Mouse (Mus musculus) stomach, embryonic 14.5 days (tissue): ENCODE results near the gene Cyp1a1. TPM values are rescaled to one million over a fixed set of nuclear protein-coding genes. Genes with fewer than 3 reads are reported as not detected.

ENCODE experiments used
- ATAC-seq: fragments of 200-750 bp; cut with Nextera tagmentation; 2 replicates; pipeline ENCODE4 v1.8.0; 2017; ENCODE audit warnings: low read depth, moderate TSS enrichment; ENCODE audit not compliant: insufficient number of reproducible peaks, insufficient read depth, low FRiP score
- H3K27ac ChIP-seq: fragments of 300-500 bp; sonication (generic); 2 replicates; pipeline ENCODE4 v1.5.1; 2014; ENCODE audit warnings: mild to moderate bottlenecking, low read length, moderate library complexity, mixed read lengths
- H3K27me3 ChIP-seq: fragments of 300-500 bp; sonication (generic); 2 replicates; pipeline ENCODE4 v1.6.1; 2014; ENCODE audit warnings: low read length, control low read depth, mixed read lengths; ENCODE audit not compliant: control insufficient read depth, insufficient read depth
- H3K36me3 ChIP-seq: fragments of 300-500 bp; sonication (generic); 2 replicates; pipeline ENCODE4 v1.6.1; 2014; ENCODE audit warnings: mild to moderate bottlenecking, control low read depth, low read length, moderate library complexity, mixed read lengths; ENCODE audit not compliant: control insufficient read depth, insufficient read depth
- H3K4me1 ChIP-seq: fragments of 300-500 bp; sonication (generic); 2 replicates; pipeline ENCODE4 v1.6.1; 2014; ENCODE audit warnings: low read length, control low read depth, mixed read lengths; ENCODE audit not compliant: control insufficient read depth, insufficient read depth
- H3K4me2 ChIP-seq: fragments of 300-500 bp; sonication (generic); replicated peaks from 2 replicates; pipeline ENCODE4 v1.6.1; 2014; ENCODE audit warnings: low read depth, low read length, control low read depth
- H3K4me3 ChIP-seq: fragments of 300-500 bp; sonication (generic); 2 replicates; pipeline ENCODE4 v1.5.1; 2014; ENCODE audit warnings: low read depth, low read length, control low read depth
- H3K9ac ChIP-seq: fragments of 300-500 bp; sonication (generic); replicated peaks from 2 replicates; pipeline ENCODE4 v1.6.1; 2014; ENCODE audit warnings: low read depth, mild to moderate bottlenecking, control low read depth, low read length, moderate library complexity, mixed read lengths
- H3K9me3 ChIP-seq: fragments of 300-500 bp; sonication (generic); 2 replicates; pipeline ENCODE4 v1.6.1; 2016; ENCODE audit warnings: low read depth, low read length, control low read depth; ENCODE audit not compliant: control insufficient read depth
- WGBS: fragments of 180-500 bp; shearing (Covaris S2); extraction: QIAGEN DNeasy Blood & Tissue Kit; methylation state at CpG from one replicate; pipeline ENCODE4 v1.1.7; 2014; 5-methylcytosine and 5-hydroxymethylcytosine counted together
- polyA plus RNA-seq: library from polyadenylated mRNA; unstranded; fragments of >200 nt; fragmentation: Nextera tagmentation; extraction: Ambion mirVana; gene quantifications from 2 replicates; pipeline ENCODE4 v1.2.1, GENCODE M21; 2014

Cyp1a1 gene
- not detected in 2 replicates for polyA plus RNA-seq

DNA sequence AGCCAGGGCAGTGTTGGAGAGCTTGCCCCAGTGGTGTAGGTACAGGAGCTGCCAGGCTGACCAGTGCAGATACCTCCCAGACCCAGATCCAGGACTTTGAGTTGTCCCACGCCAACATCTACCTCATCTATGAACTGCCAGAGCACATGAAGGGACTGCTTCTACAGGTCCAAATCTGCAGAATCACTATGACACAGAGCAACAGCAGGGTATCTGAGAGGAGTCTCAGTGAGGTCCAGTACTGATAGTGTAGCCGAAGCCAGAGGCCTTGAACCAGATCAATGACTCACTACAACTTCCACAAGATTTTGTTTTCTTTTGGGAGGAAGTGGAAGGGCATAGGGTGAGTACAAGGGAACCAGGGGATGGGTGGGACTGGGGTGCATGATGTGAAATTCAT lies at the start of gene Cyp1a1:
Gene Cyp1a1 (plus strand): TSS at position 178 of the 400 bp plus-strand sequence.
- Histone ChIP-seq H3K4me1 (no peaks in the 10 kb centered on the region), H3K9me3 (no peaks in the 10 kb centered on the region), H3K9ac (no peak within 1 kb of the TSS), H3K27ac (no peak within 1 kb of the TSS), H3K27me3 (no peaks in the 10 kb centered on the region), H3K36me3 (no peaks in the 10 kb centered on the region), H3K4me2 (no peak within 1 kb of the TSS), H3K4me3 (no peak within 1 kb of the TSS)
- no peak for ATAC-seq
- 82% methylated on average over 2 of the region's 2 CpGs for WGBS

DNA sequence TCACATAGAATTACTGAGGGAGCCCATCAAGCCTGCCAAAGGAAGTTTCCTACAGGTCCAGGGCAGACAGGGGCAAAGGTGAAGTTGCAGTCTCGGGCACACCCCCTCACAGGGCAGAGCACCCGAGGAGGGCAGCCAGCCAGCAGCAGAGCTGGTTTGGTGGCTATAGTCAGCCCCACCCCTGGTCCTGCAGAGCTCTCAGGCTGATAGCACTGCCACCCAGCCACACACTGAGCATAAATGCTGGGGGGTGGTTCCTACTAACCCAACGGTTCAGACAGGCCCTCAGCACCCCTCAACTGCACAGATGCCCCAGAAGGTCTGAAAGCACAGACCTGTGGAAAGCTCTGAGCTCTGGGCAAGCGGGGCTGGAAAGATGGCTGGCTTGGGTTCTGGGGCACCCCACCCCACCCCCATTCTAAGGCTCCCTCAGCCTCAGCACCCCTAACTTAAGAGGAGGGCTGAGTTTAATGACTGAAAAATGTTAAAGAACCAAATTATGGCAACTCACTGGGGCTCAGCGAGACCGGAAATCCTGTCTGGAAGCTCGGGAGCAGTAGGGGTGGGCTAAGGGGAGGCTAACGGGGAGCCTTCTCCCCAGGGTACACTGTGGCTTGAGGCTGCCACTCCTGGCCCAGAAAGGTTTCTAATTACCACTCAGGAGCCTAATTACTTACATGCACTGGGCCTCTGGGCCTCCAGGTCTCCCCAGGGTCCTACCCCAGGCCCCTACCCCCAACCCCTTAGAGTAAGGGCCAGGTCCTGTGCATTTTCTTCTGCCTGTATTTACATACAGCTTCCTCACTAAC lies 48.9 kb upstream of the Cyp1a1 start:
- Histone ChIP-seq H3K27me3 (no peaks in the 10 kb centered on the region), H3K4me3 (no peak overlapping the region), H3K9me3 (no peaks in the 10 kb centered on the region), H3K4me2 (peak overlapping the region; percentile 41), H3K9ac (peak overlapping the region; percentile 28; the same call in 1 of the 2 replicates), H3K27ac (peak overlapping the region; percentile 87), H3K4me1 (peaks cover 68% of the 10 kb centered on the region), H3K36me3 (no peaks in the 10 kb centered on the region)
- peak; percentile 75 for ATAC-seq
- whole genome bisulfite sequencing = 35% methylated on average over 8 of the region's 8 CpGs

DNA sequence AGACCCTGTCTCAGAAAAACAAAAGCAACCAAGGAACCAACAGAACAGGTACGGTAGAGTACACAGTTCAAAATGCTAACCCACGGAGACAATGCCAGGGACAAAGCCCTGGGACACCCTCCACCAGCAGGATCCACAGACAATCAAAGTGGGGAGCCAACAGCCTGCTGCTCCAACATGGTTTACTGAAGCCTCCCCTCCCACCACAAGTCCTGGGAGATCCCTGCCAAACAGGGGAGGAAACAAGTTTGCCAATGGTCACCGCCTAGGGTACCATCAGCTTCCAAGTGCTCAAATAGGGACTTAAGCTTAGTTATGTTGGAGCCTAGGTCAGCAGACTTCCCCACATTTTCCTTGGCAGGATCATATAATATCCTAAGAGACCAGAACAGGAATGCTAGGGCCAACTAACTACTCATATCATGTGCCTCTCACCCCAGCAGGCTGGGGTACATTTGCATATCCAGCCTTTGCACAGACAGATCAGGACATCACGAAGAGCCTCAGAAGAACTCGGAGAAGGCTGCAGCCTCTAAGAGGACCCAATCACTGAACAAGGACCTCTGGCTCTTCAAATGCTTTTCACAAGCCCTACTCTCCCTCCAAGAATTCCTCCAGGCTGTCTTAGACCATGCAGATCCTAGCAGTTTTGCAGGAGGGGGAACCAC lies 47.9 kb upstream of the Cyp1a1 start:
- peaks cover 74% of the 10 kb centered on the region for H3K4me1 ChIP-seq
- 60% methylated on average over 5 of the region's 5 CpGs for WGBS
- peak overlapping the region; percentile 19; the same call in 1 of the 2 replicates for H3K4me3 ChIP-seq
- peak overlapping the region; percentile 28; the same call in 1 of the 2 replicates for H3K9ac ChIP-seq
- no peaks in the 10 kb centered on the region for H3K36me3 ChIP-seq
- no peak for ATAC-seq
- H3K9me3 ChIP-seq = no peaks in the 10 kb centered on the region
- peak overlapping the region; percentile 87; the same call in 1 of the 2 replicates for H3K27ac ChIP-seq
- no peaks in the 10 kb centered on the region for H3K27me3 ChIP-seq
- peak overlapping the region; percentile 41 for H3K4me2 ChIP-seq

DNA sequence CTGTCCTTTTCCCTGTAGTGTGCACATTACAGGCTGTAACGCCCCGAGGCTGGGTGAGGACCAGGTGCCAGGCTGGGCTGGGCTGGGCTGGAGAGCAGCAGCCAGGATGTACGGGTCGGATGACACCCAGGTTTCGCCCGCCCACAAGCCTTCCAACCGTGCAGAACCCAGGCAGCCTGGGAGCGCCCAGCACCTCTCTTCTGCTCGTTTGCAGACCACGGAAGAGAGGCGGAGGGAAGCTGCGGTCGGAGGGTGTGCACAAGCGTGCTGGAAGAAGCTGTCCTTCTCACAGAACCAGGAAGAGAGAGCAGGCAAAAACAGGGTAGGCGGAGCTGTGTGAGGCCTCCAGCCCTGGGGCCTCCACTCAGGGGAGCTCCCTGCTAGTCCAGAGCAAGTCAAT lies 47.3 kb upstream of the Cyp1a1 start:
- ATAC-seq = peak; percentile 66
- Histone ChIP-seq H3K36me3 (no peaks in the 10 kb centered on the region), H3K4me2 (peak overlapping the region; percentile 41), H3K9me3 (no peaks in the 10 kb centered on the region), H3K27ac (peak overlapping the region; percentile 87), H3K27me3 (no peaks in the 10 kb centered on the region), H3K9ac (peak overlapping the region; percentile 28; the same call in 1 of the 2 replicates), H3K4me3 (peak overlapping the region; percentile 19; the same call in 1 of the 2 replicates), H3K4me1 (peaks cover 74% of the 10 kb centered on the region)
- 10% methylated on average over 15 of the region's 15 CpGs for WGBS

DNA sequence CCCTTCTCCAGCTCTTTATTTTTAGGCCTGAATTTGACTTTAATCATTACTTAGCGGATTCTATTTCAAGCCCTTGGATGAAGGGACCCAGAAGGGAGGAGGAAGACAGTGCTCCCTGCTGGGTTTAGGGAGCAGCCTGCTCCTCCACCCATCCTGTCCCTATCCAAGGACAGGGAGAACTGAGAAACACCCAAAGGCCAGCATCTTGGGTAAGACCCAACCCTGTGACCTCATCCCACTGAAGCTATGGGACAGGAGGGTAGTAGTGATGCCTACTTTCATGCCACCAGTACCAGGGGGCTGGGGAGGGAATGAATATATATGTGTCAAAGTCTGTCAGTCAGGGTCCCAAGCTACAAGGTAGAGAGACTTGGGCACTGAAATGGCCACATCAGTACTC lies 46.7 kb upstream of the Cyp1a1 start:
- Histone ChIP-seq H3K4me2 (peak overlapping the region; percentile 41; the same call in 1 of the 2 replicates), H3K9me3 (no peaks in the 10 kb centered on the region), H3K36me3 (no peaks in the 10 kb centered on the region), H3K9ac (peak overlapping the region; percentile 2; the same call in 1 of the 2 replicates), H3K4me1 (peaks cover 74% of the 10 kb centered on the region), H3K4me3 (no peak overlapping the region), H3K27ac (peak overlapping the region; percentile 87), H3K27me3 (no peaks in the 10 kb centered on the region)
- WGBS = 94% methylated on average over 1 of the region's 1 CpGs
- ATAC-seq = no peak

DNA sequence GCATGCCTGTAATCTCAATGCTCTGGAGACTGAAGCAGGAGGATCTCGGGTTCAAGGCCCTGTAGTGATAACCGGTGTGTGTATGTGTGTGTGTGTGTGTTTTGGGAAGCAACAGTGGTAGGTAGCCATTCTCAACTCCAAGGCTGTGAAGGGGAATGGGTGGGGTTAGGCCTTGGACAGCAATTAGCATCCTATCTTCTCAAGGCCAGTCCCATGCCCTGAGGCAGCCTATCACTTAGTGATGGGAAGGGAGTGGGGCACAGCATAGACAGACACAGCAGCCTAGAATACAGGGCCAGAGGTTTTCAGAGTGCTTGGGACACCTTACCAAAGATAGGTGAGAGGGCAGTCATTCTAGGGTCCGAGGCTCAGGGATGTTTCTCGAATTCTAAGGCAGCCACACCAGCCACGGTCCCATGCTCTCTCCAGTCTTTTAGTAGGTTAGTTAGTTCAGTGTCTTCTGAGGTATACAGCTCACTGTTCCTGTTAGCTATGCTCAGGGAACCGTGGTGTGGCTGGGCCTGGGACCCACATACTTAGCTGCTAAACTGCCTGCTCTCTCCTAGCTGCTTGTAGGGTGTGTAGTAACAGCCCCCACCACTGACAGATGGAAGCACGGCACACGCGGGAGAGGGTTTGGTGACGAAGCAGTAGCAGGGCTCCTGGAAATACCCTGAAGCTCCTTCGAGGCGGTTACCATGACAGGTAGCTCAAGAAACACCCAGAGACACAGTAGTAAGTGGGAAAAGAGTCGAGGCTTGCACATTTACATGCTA lies 45.8 kb upstream of the Cyp1a1 start:
- Histone ChIP-seq H3K9ac (no peak overlapping the region), H3K36me3 (no peaks in the 10 kb centered on the region), H3K4me3 (no peak overlapping the region), H3K9me3 (no peaks in the 10 kb centered on the region), H3K4me2 (no peak overlapping the region; the same call in 1 of the 2 replicates), H3K4me1 (peaks cover 75% of the 10 kb centered on the region), H3K27ac (no peak overlapping the region), H3K27me3 (no peaks in the 10 kb centered on the region)
- ATAC-seq = no peak
- WGBS = 85% methylated on average over 13 of the region's 13 CpGs

DNA sequence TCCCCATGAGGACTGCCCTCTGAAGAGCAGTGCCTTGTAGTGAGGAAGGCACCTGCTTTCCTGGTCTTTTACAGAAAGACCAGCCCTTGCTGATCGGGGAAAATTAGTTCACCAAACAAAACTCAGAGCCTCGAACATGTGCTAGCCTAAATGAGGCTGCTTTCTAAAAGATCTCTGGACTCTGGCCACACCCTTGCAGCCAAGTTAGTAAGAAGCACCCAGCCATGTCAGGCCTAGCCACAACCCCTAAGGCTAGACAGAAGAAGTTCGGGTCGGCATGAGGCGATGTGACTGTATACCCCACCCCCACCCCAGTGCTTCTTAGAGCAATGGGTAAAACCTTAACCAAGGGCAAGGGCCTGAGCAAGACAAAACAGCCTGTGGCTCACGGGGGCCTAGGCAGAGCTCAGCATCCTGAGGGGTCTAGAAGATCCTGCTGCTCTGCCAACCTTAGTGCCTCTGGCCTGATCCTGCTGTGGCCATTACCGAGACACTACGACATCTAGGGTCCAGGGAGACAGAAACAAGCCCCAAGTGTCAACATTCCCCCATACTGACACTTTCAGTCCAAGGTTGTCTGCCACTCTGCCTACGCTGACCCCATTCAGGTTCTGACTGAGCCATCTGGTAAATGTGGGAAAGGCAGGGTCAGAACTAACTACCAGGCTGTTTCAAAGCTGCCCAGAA lies 44.4 kb upstream of the Cyp1a1 start:
- H3K27ac ChIP-seq = peak overlapping the region; percentile 44; the same call in 1 of the 2 replicates
- 65% methylated on average over 9 of the region's 9 CpGs for whole genome bisulfite sequencing
- peaks cover 69% of the 10 kb centered on the region for H3K4me1 ChIP-seq

More for the DNA sequence above, 44.4 kb upstream of the Cyp1a1 start:
- Histone ChIP-seq H3K4me3 (peak overlapping the region; percentile 95), H3K36me3 (no peaks in the 10 kb centered on the region), H3K27me3 (no peaks in the 10 kb centered on the region), H3K9me3 (no peaks in the 10 kb centered on the region), H3K4me2 (peak overlapping the region; percentile 94), H3K9ac (0 out of 2 replicates have a peak overlapping the region, but pooled peaks have one; percentile 100)
- no peak for ATAC-seq
